Mouse (Mus musculus): ENCODE results near the gene Mmp15.

GRCm38 (mm10) chr8:95320224-95321139, 31.6 kb upstream of the Mmp15 start:
- TF ChIP-seq CTCF (IDR thresholded peaks at IDR 0.05) (peak; percentile 55), POLR2A (IDR thresholded peaks at IDR 0.05; ENCODE audit: insufficient read depth, low read depth, low read length) (no peak)
